Mouse (Mus musculus): Measurements from ENCODE around the gene Itpripl2.

Itpripl2 gene

GRCm38 (mm10) chr7:118443371-118443770, 48.4 kb downstream of the Itpripl2 start:
- peak; percentile 25 for DNase-seq (ENCODE audit: low spot score)

DNA sequence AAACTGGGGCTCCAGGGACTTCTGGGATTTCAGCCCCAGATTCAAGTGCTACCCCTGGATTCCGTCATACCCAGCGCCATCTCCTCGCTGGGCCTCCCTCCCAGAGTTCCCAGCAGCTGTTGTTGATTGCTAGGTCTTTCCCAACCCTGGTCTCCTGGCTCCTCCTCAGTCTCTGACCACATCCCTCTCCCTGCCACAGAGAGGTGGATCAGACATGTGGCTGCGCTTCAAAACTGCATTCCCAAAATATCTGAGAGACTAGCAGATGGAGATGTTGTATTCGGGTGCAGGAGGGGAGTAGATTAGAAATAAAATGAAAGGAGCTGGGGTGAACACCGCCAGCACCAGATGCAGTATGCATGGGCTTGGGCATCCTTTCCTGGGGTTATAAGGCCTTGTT, 50.2 kb downstream of the Itpripl2 start:
- DNase-seq (ENCODE audit: low spot score): no peak

DNA sequence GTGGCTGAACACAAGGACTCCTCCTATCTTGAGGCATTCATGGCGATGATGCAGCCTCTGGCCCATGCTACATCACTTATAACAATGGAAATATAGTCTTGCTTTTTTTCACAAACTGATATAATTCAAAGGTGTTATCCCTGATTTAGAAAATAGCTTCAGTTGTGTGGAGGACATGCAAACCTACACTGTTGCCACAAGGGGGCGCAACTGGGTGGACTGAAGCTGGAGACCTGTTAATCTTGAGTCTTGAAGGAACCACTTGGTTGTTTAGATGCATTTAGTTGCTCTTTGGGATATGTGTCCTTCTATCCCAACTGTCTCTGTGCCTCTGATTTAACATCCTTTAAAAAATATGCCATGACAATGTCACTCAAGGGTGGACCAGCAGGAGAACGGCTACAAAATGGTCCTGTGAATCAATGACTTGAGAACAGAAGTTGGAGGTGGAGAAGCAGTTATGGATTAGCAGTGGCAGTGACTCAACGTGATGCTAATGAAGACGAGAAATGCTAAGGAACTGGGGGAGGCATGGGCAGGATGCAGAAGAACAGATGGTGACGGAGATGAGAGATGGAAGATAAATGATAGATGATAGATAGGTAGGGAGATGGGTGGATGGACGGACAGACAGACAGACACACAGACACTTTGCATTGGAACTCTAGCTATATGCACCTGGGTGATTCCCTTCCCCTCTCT, 54.5 kb downstream of the Itpripl2 start:
- peak; percentile 56 for DNase-seq (ENCODE audit: low spot score)
